Mouse (Mus musculus) A20 (cell line): ENCODE measurements around the gene Tecpr2.
A peak's percentile ranks its signal among the peaks of the same experiment; 100 is the strongest.

Experiments
- DNase-seq: peaks from one replicate; pipeline ENCODE4 v3.0.0-alpha.2; 2011; ENCODE audit warnings: low read depth, low spot score

The Tecpr2 gene

DNA sequence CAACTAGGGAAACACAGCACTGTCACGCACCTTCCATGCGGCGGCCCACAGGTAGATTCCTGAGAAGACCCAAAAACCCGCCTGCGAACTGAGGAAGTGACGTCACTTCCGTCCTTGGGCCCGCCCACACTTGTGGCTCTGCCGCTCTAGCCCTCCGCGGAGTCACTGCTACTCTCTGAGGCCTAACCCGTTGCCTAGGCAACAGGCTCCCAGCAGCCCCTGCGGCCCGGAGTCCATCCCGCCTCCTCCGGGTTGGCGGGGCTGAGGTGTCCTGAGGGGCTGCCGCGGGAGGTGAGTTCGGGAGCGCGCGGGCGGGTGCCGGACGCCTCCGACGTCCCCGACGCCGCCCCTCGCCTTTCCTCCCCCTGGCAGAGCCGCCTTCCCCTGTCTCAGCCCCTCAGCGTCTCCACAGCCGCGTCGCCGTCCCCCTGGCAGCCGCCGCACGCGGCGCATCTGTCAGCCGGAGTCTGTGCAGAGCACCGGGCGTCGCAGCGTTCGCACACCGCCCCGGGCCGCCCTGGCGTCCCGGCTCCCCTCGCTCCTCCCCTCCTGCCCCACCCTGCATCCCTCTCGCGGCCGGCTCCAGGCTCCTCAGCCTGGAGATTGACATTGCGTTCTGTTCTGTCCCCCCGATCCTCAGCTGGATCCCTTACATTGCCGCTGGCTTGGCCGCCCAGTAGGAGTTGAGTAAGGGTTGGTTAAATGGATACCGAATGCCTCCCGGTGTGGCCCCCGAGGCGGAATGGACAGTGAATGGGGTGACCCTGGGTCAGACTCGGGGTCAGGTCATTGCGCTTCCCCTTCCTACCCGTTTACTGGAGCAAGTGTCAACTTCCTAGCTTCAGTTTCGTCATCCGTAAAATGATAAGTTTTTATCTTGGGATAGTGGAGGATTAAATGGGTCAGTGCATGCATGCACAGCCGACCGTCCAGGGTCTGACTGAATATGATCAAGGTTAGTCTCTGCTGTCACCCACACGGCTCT is at the start of gene Tecpr2, which contains the start of gene Cinp:
TSS of gene Tecpr2 (plus strand) at position 229 of the 985 bp plus-strand sequence.
TSS of gene Cinp (minus strand) at position 110 of the 985 bp plus-strand sequence.
- peak; percentile 98 for DNase-seq

DNA sequence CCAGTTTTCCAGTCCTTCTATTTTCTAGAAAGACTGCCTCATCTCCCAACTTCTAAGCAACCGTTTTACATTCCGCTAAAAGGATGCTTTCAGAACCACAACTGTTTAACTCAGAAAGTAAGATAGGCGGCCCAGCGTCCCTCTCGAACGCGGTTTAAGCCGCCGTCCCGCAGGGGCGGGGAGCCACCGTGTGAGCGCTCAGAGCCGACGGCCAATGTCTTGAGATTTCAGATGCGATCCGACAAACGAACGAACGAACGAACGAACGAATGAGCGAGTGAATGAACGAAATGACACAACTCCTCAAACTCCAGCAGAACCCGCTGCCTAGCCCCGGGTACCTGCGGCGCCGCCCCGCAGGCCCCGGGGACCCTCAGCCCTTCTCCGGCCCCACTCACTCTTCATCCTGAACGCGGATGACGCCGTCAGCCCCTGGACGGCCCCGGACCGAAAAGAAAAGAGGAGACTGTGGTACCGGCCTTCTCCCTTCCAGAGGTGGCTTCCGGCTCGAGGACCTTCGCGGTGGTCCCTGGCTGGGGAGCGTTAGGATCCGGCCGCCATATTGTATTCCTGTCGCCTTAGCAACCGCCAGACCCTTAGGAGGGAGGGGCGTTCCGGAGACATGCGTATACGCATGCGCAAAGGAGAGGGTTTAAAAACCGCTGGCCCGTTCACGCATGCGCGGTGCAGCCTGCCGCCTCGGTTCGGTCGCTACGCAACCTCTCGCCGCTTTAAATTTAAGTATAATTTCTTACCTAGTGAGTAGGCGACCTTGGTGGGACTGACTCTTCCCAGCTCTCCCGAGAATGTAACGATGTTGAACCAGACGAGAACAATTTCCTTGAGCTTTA is 48.5 kb upstream of the Tecpr2 start, which contains the start of gene Mok:
TSS of gene Mok (minus strand) at position 592 of the 851 bp plus-strand sequence.
- DNase-seq = peak; percentile 95

DNA sequence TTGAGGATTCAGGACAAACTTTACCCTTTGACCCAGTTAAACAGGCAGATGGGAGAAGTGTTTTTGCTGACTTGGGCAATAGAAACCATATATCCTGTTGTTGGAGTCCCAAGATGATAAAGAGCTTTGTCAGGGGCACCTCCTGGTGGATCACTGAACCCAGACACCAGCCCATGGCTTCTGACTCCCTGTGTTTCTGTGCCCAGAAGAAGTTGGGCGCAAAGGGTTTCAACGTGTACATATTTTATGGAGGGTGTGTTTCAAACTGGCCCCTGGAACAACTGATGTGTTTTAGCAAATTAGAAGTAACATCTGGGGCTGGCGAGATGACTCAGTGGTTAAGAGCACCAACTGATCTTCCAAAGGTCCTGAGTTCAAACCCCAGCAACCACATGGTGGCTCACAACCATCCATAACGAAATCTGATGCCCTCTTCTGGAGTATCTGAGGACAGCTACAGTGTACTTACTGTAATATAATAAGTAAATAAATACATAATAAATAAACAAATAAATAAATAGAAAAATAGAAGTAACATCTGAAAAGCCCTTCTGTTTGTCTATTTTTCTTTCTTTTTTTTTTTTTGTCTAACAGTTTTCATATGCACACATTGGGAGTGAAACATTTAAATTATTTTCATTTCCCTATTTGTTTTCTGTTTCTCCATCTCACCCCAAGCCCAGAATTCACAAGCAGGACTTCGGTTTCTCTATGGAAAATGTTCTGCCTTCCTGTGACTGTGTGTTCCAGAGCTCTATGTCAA is 47.2 kb upstream of the Tecpr2 start:
- peak; percentile 36 for DNase-seq

DNA sequence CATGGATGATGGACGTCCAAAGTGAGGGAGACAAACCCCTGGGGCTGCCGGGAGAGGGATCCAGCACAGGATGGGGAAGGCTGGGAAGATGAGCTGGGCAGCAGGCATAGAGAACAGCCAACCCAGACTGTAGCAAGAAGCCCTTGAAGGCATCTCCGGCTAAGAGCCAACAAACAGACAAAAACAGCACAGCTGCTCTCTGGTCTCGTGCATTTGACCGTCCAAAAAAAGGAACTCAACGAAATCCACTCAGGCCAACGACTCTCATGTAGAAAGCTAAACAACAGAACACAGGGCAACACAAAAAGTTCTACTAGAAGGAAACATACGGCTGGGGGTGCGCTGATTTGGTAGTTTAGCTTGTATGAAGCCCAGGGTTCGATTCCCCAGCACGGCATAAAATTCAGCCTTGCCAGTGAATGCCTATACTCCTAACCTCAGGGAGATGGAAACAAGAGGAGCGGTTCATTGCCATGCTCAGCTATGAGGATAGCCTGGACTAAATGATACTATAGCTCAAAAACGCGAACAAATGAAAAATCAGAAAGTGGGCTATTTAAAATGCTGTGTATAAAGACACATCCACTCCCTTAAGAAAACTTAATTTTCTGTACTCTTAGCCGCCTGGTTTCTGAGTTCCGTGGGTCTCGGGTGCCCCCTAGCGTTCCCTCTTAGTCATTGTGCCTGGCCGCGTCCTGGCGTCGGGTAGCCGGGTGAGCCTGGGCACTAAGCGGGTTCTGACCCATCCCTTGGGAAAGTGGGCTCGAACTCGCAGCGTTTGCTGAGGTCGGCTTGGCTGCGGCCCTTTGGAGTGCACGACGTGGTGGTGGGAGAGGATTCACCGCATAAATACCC is 45.6 kb upstream of the Tecpr2 start:
- peak; percentile 91 for DNase-seq

DNA sequence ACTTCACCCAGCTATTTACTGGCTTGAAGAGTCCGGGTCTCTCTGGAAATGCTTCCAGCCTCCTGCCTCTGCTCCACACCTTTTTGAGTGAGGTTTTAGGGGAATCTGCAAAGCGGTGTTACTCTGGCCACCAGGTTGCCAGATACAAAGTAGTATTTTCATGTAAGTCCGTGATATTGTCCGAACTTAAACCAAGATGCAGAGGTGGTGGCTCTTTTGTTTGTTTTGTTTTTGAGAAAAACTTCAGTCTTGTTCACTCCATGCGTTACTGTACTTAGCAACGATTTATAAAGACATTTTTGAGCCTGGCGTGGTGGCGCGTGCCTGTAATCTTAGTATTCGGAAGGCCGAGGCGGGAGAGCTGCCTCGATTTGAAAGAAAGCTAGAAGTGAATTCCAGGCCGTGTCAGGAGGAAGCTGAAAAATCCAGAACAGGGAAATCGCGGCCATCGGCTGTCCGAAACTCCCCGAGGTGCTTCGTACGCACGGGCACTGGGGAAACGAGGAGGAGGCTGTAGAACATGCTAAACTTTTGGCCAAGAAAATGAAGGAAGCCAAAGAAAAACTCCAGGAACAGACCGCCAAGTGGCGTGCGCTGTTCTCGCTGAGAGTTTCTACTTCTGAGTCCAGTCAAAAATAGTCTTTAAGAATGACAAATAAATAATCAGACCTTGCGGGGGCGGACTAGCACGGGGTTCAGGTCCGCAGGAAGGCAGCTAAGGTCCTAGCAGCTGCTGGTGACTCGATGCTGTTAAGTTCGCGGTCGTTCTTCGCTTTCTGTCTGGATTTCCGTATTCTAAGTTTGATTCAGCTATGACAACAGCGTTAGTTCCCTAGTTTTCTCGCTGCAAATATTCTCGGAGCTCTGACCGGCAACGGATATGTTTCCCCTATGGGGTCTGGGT is 44.6 kb upstream of the Tecpr2 start:
- DNase-seq = no peak

DNA sequence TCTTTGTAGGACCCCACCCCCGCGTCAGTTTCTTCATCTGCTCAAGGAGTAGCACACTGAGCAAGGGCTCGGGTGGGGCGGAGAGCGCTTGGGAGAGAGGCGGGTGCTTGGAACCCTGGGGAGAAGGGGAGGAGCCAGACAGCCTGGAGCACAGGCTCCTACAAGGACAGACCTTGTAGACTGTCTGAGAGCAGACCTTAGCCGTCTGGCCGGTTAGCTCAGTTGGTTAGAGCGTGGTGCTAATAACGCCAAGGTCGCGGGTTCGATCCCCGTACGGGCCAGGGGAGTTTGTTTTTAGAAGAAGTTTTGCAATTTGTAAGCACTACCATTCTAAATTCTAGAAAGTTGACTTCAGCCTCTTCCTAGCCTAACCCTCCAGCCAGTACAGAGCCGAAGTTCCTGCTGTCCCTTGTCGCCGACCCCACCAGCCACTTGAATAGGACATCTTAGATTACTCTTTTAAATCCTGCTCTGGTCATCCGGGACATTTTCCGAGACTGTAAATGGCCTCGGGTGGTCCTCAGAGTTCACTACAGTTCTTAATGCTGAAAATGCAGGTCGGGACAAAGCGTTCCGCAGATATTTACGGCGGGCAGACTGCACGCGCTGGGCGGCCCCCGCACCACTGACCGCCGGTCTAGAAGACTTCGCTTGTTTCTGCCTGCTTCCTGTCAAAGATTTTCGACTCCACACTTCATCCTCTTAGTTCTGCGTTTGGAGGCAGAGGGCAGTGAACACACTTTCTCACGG is 43.8 kb upstream of the Tecpr2 start:
- DNase-seq = peak; percentile 97

DNA sequence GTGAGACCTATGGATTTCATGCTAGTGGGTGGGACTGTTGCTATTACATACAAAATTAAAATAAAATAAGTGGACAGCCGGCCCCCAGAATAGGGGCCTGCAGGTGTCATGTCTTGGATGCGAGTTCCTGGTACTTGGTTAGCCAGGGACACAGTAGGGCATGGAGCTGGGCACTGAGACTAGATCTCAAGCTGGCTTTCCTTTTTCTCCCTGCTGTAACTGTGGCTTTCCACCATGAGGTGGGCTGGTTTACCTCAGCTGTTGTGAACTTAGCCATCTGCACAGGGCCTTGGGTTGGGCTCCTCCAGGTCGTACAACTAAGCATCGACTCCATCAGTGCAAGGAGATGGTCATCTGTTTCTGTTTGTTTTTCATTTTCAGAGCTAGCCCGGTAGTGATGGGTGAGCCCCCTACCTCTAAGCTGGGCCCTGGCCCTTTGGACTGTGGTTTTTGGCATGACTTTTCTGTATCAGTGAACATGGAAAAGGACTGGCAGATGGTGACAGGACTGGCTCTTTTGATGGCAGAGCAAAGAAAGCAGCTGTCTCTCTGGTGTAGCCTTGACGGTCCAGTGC is 42.8 kb upstream of the Tecpr2 start:
- no peak for DNase-seq

DNA sequence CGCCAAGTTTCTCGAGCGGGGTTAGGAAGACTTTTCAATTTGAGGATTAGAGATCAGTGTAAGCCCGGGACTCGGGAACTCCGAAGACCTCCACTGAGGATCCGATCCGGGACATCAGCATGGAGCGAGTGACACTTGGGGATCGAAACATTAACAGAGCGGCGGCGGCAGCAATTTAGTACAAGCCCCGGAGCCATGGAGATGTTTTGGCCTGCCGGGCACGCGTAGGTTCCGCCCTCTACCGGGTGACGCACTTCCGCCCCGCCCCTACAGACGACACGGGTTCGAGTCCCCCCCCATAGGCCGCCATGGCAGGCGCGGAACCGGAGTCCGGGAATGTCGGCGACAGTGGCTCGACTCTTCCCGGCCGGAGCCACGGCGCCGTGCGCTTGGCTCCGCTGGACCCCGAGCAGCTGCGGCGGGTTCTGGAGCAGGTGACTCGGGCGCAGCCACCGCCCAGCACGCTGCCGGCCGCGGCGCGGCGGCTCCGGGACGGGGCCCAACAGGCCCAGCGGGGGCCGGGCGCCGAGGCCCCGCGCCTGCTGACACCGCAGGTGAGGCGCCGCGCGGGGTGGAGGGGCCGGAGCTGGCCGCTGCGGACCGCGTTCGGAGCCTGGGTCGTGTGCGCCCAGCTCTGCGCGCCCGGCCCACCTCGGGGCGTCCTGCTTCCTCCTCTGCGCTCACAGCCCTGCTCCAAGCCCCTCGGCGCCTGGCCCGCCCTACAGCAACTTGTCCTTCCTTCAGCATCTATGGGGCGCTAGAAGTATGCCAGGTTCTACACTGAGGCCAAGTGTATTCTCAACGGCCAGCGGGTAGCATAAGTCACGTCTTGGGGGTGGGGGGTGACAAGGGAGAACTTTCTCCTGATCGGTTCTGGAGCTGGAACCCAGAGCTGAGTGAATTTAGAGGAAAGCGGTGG is 38.8 kb upstream of the Tecpr2 start, which contains the start of gene Zfp839:
TSS of gene Zfp839 (plus strand) at position 244 of the 919 bp plus-strand sequence.
- DNase-seq = peak; percentile 91

DNA sequence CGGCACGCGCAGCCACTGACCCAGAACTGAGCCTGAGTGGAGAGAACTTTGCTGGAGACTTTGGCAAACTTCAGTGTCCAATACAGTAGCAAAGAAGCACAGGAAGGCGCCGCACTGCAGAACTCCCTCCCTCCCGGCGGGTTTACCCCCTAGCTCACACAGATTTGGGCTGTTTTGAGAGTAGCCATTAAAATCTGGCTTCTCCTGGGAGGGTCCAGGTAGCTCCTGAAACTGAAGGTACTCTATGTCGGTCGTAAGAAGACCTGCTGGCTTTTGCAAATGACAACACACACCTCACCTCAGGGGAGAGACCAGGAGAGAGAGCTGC is 38.2 kb upstream of the Tecpr2 start:
- no peak for DNase-seq

DNA sequence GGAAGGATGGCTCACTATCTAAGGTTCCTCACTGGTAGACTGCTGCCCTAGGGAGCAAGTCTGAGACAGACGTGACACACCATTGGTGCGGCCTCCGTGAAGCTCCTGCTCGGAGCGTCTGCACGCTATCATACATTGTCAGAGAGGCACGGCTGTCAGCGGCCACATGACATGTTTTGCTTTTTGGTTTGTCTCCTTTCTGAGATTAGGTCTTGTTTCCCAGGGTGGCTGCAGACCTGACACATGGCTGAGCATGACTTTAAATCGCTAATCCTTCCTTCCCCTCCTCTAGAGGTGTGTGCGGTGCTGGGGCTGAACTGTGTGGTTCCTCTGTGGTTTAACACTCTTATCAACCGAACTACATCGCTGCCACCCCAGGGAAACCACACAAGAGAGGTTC is 37.6 kb upstream of the Tecpr2 start:
- DNase-seq = peak; percentile 56

DNA sequence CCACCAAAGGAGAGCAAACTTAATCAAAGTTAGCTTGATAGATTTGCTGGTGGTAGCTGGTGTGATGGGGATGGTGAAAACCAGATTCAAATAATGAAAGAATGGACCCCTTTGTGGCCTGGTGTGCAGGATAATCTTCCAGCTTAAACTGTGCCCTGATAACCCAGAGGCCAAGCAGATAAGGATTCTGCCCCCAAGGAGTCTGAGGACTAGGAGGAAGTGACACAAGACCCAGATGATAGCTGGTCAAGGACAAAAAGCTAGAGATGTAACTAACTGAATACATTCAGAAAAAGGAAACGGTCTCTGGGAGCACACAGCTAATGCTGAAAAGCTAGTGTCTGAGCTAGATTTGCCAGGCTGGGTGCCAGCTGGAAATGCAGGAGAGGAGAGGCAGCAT is 37.1 kb upstream of the Tecpr2 start:
- DNase-seq = no peak

DNA sequence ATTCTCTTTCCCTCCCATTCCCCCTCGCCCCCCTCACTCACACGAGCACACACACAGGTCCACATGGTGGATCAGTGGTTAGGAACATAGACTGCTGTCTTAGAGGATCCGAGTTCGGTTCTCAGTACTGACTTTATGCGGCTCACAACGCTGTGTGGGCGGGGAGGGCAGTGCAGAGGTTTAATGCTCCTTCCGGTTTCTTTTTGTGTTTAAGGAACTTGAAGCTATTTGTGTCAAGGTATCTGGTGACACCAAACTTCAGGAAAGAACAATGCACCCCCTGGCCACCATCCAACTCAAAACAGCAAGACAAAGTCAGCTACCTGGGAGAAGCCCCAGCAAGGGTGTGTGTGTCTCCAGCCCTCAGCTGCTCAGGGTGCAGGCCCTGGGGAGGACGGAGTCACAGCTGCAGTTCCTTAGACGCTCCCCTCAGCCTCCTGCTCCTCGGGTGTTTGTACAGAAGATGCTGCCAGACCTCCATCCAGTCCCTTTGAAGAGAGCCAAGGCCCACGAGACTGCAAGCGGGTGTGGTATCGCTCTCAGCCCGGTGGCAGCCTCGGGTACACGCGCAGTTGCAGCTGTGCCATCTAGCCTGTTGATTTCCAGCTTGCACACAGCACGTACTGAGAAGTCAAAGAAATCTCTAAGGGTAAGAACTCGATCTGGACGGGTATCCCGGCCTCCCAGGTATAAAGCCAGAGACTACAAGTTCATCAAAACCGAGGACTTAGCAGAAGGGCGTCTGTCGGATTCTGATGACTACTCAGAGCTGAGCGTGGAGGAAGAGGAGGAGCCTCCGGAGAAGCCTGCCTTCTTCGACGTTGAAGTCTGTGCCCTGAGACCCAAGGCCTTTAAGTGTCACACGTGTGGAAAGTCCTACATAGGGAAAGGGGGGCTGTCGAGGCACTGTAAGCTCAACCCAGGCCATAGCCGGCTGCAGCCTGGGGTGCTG is 34.0 kb upstream of the Tecpr2 start:
- peak; percentile 84 for DNase-seq

DNA sequence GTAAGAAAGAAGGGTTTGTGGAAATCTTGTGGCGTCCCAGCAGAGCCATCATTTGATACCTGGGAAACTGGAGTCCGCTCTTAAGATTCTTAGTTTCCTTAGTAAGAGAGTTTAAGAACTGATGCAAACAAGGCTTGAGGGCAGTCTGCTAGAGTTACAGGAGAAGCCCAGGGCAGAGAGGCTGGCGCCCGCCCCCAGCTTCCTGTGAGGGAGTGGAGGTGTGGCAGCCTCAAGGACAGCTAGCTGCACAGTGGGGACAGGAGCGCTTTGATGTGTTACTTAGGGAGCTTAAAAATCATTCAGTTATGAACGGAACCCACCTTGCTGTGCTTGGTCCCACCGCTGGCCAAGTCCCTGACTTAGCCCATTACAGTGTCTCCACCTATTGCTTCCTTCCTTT is 31.9 kb upstream of the Tecpr2 start:
- peak; percentile 80 for DNase-seq

DNA sequence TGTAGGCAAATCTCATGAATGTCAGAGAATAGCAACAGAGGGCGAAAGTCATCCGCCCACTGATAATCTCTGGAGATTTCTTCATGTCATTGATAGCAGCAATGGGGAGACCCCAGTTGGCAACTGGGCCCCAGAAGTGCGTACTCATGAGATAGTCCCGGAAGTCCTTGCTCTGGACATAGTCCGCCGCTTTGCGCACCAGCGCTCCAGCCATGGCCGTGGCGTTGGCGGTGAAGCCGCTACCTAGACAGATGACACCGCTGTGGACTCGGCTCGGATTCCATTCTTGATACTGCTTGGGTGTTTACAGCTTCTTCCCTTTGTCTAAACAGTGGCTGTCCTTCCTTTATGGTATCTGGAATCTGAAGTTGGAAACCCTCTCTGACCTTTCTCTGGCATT is 30.4 kb upstream of the Tecpr2 start:
- peak; percentile 75 for DNase-seq

DNA sequence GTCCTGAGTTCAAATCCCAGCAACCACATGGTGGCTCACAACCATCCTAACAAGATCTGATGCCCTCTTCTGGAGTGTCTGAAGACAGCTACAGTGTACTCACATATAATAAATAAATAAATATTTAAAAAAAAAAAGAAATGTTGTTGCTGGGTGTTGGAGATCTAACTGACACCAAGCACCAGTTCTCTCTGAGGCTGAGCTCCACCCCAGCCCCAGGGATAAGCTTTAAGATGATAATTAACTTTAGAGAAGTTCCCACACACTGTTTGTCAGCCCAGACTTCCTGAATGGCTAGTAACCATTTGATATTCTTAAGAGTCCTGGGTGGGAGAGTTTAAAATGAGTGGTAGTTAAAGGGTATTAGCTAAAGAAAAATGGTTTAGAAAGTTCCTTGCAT is 28.8 kb upstream of the Tecpr2 start:
- no peak for DNase-seq

DNA sequence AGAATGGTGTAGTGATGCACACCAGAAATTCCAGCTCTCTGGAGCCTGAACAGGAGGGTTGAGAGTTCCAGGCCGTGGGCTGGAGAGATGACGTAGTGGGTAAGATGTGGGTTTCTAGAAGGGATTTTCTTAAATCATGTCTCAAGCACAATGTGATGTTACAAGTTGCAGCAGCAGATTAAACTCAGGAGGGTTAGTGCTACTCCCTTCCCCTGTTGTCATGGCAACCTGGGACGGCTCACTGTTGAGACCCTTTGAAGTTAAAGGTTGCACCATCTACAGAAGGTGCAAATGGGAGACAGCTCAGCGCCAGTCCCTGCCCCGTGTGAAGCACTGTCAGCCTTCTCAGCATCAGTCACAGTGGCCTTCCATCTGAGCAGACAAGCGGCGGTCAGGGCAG is 27.8 kb upstream of the Tecpr2 start:
- DNase-seq = no peak
